Mouse (Mus musculus) bone marrow macrophage, adult 2 months (primary cell): ENCODE measurements around the gene Mndal.

Experiments used
- CTCF ChIP-seq: IDR thresholded peaks from 2 replicates; pipeline ENCODE4 v1.5.1; 2012; ENCODE audit warnings: low read depth, mild to moderate bottlenecking, low read length, moderate library complexity
- POLR2A ChIP-seq: IDR thresholded peaks from 2 replicates; pipeline ENCODE4 v1.6.1; 2012; ENCODE audit warnings: mild to moderate bottlenecking, low read depth, low read length, borderline replicate concordance

DNA sequence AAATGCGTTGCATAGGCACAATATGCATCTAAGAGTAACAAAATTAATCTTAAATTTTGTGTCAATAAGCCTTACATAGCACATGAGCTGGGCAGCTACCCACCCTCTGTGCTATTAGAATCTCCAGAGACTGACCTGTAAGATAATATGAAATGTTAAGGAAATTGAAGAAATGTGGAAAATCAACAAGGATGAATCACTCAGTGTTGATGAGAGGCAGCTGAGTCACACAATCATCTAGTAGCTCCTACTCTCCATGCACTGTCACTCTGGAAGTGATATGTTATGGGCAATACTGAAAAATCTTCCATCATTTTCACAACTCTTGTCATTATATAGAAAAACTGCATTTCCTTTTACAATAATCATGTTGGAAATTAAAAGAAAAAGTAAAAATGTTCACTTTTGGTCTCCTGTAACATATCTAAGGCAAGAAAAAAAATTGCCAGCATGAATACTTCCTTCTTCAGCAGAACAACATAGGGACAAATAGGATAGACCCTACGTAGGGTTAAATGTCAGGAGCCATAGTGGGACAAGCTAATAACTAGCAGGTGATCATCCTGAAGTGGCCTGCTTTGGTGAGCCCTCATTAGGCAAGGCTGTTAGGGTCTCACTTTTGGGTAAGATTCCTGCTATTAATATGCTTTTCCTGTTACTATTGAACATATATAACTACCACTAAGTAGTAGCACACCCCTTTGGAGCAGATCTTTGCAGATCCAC is 12.9 kb upstream of the Mndal start:
- TF ChIP-seq CTCF, result no peak
- no peak for TF ChIP-seq POLR2A
